Mouse (Mus musculus) kidney, adult 11 months (tissue): Measurements from ENCODE around the gene Cables2.

ENCODE experiments used
- DNase-seq: peaks from one replicate; pipeline ENCODE4 v3.0.0; 2022

The Cables2 gene

DNA sequence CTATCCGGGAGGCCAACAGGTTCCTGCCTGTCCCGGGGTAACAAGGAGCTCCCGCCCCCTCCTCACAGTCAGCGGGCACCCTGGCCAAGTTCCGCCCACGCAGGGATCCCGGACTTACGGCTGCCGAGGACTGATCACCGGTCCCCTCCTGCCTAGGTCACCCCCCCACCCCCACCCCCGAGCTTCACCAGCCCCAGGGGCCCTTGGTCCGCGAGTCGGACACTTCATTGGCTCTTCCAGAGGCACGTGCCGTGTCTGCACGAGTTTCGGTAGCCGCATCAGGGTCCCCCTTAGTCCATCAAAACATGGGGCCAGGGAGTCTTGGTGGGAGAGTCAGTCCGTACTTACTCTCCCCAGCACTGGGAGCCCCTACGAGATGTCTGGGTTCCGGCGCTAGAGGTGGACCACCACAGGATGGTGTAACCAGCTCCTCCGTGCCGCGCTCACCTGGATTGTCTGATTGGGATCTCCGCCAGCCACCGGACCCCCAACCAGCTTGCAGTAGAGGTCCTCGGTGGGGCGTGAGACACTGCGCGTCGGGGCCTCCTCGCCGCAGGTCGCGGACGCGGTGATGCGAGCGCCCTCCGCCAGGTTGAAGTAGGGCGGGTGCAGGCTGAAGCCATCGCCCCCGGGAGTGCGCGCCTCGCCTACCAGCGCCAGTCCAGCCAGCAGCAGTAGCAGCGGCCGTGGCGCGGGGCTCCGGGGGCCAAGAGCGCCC is 48.1 kb downstream of the Cables2 start:
- peak; percentile 67 for DNase-seq

DNA sequence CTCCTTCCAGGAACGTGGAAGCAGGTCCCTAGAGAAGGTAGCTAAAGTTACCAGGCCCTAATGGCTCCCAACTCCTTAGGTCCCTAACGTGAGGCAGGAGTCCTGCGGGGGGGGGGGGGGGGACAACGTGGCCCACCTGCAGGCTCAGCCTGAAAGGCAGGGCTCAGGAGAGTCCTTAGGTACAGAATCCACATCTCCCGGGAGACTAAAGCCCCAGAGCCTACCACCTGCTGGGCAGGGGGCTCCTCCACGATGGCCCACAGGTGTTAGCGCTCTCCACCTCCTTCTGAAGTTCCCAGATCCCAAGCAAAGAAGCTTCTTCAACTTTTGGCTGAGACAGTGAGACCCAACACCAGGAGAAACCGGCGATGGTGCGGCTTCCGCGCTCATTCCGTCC is 48.7 kb downstream of the Cables2 start:
- DNase-seq = no peak

DNA sequence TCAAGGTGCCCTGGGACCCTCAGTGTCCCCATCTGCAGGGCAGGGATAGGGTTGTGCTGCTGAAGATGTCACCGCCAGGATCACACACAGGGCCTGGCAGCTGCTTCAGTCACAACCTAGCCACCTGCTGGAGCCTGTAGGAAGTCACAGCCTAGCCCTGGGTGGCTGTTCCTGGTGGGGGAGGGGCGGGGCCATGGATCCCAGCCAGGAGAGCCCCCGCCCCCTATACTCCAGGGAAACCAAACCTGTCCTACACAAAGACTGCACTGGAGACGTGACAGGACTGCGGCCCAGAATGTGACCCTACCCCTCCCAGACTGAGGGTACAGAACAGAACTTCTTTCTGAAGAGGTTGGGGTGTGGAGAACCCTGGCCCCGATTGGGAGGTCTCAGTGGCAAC is 51.0 kb downstream of the Cables2 start:
- peak; percentile 55 for DNase-seq

DNA sequence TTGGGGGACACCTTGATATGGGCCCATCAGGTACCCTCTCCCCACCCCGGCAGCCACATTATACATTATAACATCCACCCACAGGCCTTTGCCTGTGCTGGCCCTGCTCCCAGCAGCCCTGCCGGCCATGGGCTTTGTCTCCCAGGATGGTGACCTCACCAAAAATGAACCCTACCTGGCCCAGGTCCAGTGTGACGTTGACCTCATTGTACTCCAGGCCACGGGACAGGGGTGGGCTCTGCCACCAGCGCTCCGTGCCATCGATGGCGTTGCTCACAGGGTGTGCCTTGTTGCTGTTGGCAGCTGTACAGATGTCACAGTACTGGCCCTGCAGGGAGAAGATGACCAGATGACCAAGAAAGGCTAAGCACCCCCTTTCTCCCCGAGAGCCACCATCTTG is 52.2 kb downstream of the Cables2 start:
- peak; percentile 52 for DNase-seq

DNA sequence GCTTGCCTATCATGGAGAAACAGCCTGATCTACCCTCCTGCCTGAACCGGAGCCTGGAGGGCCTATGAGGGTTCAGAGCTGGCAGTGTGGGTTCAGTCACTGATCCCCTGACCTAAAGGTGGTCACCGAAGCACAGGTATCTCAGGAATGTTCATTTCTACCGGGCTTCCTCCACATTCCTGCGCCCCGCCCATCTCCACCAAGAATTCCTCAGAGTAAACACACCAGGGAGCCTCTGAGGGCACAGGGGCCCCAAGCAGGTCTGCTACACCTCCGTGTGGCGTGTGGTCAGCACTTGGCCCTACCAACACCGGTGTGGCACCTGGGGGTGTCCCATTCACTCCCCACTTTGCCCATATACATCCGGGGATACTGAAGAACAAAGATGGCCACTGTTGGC is 53.1 kb downstream of the Cables2 start:
- peak; percentile 67 for DNase-seq

DNA sequence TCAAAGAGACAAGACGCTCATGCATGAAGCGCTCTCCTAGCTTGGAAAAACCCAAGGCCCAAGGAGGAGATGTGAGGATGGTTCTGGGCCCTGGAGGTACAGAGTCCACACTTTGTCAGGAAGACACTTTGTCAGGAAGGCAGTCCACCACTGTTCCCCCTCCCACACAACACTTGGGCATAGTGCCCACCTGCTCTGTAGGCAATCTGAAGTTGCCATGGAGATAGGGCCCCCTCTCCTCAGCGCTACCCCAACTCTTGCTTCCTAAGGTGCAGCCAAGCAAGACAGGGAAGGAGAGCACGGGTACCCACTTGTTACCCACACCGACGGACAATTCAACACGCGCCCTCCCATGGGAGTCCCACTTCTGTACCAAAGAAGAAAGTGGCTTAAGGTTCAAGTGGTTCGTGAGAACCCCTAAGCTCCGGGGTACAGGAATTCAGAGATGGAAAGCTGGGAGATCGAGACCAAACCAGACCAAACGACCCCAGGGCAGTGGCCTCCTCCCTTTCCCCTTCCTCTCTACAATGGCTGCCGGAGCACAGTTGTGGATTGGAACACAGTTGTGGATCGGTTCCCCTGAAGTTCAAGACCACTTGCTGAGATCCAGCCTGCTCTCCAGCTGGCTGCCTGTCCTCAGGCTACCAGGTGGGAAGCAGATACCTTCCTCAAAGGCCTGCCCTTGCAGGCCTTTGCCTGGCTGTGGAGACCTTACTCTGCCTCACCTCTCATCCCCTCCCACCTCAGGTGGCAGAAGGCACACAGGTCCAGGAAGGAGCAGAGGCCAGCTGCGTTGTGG is 54.0 kb downstream of the Cables2 start:
- DNase-seq = no peak

DNA sequence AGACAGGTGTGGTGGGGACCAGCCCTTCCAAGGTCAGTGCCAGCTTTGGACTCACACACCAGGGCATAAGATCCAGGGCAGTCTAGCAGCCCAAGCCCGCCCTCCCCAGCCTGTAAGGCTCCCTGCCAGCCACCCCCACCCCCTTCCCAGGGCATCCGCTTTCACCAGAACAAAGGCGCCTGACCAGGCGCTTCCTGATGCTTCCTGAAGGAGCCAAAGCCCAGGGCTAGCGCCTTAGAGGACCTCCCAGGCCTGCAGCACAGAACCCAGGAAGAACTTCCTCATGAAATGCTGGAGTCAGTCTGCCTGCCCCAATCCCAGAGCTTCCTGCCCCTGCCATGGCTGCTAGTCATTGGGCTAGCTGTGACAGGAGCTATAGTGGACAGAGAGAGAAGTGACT is 54.6 kb downstream of the Cables2 start:
- DNase-seq = peak; percentile 72

DNA sequence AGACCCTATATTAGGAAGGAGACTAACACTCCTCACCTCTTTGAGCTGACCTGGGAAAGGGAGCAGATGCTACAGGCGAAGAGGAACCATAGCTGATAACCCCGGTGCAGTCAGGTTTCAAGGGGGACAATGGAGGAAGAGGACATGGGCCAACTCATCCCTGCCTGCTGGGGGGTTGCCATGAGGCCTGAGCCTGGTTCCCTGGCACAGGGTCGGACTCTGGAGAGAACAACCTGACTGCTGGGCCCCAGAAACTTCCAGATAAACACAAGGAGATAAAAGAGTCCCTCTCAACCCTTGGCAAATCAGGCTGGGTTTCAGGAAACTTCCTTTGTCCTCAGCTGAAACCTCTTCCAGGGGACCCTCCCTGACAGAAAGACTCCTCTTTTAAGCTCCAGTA is 55.1 kb downstream of the Cables2 start:
- no peak for DNase-seq

DNA sequence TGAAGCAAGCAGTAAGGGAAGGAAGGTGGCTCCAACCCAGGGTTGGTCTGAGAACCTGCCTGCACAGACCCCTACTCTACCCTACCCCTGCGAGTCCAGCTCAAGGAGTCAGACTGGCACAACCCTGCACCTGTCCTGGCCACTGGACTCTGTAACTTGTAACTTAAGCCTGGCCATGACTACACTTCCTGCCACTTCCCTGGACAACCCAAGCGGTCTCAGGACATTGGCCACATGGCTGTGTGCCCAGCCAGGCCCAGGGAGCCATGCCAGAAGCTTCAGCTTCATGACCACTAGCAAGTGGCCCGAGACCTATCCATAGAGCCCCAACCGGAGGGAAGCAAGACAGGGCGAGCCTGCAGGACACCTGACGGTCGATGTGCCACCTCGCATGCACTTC is 55.7 kb downstream of the Cables2 start:
- peak; percentile 98 for DNase-seq

DNA sequence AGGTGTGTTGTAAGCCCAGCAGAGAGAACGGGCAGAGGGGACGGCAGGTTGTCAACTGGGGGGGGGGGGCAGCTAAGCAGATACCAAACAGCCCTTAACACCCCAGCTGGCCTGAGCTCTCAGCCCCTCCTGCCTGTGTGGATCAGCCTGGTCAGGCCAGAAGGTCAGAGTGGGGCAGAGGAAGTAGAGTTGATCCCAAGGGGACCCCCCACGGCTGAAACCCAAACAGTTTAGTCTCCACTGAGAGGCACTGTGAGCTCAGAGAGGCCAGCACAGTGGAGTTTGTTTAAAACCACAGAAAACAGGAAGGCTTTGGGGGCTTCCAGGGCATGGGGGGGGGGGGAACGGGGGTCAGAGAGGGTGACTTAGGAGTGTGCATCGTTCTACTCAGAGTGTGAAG is 56.4 kb downstream of the Cables2 start:
- no peak for DNase-seq

DNA sequence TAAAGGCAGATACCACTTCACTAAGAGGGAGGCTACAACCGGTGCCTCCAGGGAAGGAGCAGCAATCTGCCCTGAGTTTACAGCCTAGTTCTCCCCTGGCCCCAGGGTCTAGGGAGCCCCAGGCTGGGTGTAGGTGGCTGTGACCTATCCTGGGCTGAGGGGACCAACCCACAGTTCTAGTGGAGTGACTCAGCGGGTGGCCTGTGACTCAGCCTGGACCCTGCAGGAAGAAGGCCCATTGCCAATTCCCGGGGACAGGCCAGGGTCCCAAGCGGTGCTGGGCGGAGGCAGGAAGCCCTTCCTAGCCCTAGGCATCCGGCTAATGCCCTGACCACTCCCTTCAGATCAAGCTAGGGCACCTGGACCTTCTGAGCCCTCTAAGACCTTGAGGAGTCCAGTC is 57.3 kb downstream of the Cables2 start:
- peak; percentile 72 for DNase-seq

DNA sequence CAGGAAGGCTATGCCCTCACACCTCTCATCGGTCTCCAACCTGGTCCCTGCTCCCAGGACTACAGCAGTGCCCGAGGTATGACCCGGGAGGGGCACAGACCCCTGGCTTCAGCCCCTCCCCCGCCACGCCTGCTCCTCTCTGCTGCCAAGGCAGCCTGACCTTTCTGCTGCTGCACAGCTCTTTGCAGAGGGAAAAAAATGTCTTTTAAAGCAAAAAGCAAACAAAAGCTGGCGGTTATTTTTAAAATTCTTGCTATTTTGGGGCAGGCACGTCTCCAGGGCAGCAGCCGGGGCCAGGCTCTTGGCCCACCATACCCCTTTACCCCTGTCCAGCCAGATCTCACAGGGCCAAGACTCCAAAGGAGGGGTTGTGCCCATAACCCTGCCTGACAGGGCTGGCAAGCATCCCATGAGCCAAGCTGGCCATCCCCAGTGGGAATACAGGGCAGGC is 58.3 kb downstream of the Cables2 start:
- DNase-seq = peak; percentile 73

DNA sequence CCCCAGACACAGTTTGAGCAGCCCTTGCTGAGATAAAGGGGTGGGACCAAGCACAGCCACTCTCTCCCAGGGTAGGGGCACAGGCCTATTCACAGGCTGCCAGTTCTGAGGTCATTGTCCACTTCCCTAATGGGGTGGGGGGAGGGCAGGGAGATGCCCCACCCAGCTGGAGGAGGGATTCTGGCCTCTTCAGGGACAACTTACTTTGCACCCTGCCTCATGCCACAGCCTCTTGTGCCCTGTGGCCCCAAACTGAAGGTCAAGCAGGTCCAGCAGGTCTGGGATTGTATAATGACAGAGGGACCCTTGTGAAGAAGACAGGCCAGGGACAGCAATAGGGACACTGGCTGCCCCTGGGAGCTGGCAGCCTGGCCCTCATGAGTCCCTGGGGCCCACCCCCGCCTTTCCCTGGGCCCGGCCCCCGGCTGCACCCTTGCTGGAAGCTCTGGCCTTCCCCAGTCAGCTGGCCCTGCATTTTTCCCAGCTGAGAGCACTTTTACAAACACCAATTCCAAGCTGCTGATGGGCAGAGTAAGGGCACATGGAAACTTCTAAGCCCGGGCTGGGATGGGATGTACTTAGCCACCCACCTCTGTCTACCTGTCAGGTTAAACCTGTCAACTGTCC is 58.8 kb downstream of the Cables2 start:
- peak; percentile 84 for DNase-seq

DNA sequence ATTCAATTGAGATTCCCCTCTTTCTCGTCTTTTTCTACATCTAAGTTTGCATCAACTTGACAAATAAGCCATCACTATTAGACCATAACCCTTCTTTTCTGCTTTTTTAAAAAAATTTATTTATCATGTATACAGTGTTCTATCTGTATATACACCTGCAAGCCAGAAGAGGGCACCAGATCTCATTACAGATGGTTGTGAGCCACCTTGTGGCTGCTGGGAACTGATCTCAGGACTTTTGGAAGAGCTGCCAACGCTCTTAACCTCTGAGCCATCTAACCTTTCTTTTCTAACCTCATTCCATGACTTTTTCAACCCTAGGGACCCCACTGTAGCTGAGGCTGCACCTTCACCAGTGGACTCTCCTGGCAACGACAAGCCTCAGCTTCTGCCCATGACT is 61.0 kb downstream of the Cables2 start:
- no peak for DNase-seq

DNA sequence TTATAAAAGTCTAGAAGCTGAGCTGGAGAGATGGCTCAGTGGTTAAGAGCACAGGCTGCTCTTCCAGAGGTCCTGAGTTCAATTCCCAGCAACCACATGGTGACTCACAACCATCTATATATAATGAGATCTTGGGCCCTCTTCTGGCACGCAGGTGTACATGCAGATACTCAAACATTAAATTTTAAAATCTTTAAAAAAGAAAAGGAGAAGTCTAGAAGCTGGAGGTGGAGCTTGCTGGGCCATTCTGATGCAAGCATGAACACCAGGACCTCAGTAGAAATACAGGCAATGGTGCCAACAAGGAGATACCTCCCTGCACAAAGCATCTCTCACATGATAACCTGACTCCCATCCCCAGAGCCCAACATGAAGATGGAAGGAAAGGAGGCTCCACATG is 64.3 kb downstream of the Cables2 start:
- DNase-seq = no peak
